Mouse (Mus musculus) cerebellum, adult 9-10 months (tissue): Measurements from ENCODE around the gene Nwd2.

ENCODE experiments used
- DNase-seq: peaks from one replicate; pipeline ENCODE4 v3.0.0; 2022

Nwd2 gene

GRCm38 (mm10) chr5:63765886-63766285 is 117.0 kb downstream of the Nwd2 start:
- DNase-seq: no peak

DNA sequence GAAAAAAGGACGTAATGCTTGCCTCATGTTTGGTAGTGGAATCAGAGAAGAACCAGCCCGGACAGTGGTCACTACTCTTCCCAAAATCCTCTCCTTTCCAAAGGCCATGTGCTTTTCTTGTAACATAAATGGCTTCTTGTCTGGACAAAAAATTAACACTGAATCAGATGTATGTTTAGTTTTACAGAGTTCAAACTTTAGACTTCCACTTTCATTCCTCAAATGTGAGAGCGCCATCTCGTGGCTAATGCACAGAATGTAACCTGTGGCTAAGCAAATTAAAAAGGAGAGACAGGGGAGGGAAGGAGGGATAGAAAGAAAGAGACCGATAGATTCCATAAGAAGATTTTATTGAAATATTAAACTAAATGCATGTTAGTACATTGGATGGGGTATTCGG is 117.8 kb downstream of the Nwd2 start:
- DNase-seq: peak; percentile 7

GRCm38 (mm10) chr5:63767464-63767863 is 118.6 kb downstream of the Nwd2 start:
- no peak for DNase-seq

DNA sequence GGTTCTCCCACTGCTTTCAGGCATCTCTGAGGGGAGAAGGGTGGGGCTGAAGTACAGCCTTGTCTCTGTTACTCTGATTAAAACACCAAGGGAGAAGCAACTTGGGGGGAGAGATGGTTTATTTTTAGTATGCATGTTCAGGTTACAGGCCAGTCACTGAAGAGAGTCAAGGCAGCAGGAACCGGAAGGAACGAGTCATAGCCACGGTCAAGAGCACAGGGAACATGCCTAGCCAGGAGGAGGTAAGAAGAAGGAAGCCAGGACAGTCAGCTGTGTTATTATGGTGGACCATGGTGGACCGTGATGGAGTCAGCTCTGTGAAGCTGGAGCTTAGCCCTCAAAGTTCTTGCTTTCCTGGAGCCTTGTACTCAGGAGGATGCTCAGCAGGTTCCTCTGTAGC is 119.3 kb downstream of the Nwd2 start:
- DNase-seq: no peak

DNA sequence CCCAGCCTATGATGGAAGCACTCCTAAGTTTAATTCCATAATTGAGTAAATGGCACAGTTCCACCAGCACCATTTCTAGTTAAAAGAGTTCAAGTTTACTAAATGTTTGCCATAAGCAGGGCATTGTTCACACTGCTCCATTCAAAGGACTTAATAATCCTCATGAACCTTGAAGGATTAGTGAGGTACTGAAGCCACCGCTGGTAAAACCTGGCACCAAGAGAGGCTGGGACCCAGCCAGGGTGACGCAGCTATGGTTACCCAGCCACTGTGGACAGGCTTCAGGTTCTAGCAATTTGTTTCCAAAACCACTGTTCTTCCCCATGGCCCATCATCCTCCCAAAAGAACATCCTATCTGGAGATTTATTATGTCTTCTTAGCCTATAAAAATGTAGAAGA is 124.1 kb downstream of the Nwd2 start:
- no peak for DNase-seq

DNA sequence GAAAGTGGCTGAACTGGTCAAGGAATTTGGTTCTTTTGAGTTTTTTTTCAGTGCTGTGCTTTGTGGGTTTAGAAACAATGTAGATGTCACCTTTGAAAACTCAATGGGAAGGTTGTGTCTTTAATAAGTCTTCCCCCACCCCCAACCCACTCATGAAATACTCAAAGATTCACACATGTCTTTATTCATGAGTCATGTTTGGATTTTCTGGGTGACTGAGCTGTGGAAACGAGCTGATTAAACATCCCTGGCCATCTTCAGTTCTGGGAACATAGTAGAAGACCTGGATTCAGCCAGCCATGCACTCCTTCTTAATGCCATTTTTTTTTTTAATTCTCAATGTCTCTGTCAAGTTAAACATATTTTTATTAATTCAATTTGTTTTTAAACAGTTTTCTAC is 124.7 kb downstream of the Nwd2 start:
- no peak for DNase-seq

DNA sequence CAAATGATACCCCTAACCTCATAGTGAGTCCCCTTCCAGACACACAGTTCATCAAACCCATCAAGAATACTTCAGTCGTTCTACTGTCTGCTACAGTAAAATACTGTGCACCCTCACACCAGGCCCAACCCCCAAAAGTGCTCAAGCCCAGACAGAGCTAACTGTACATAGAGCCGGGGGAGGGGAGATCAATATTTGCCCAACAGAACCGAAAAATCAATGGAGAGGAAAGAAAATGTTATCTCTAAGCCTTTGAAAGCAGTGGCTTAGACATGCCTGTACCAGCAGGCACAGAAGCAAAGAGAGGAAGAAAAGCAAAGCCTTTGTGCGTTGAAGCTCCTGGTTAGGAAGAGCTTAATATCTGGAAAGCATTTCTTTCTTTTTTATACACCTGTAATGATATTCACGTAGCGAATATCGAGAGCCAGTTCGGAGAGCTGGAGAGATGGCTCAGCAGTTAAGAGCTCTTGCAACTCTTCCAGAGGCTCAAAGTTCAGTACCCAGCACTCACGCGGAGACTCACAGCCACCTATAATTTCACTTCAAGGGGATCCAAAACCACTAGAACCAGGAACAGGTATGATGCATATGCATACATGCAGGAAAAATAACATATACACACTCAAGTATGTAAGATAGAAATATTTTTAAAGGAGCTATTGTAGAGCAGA is 139.4 kb downstream of the Nwd2 start:
- DNase-seq: no peak

DNA sequence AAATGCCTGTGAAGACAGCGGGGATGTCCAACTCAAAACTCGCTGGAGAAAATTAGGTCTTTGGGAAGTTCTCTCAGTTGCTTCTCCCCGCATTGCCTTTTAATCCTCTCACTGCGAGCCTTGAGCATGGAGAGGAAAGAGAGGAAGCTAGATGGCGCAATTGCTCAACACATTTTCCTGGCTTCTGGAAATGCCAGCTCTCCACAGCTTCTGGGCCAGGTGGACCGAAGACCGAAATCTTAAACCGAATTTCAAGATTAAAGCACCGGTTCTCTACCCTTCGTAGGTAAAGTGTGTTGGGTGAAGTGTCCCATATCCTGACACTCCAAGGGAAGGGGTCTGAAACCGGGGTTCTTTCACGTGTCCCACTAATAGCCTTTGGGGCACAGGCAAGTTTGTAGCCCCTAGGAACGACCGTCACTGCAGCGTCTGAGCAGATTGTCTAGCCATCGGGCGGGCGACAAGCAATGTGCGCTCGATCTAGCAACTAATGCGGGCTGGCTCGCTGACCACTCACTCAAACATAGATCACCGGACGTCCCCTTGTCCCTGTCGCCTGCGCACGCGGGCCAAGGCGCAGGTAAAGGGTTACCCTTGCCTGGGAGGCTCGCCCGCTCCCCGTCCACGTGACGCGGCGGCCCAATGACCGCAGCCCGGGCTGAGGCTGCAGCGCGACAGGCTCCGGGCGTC is 163.1 kb downstream of the Nwd2 start, which contains the start of gene 0610040J01Rik:
0610040J01Rik (plus strand) TSS at position 545 of the 690 bp plus-strand sequence.
- DNase-seq: peak; percentile 11

GRCm38 (mm10) chr5:63812509-63812865 is 163.6 kb downstream of the Nwd2 start:
- no peak for DNase-seq

DNA sequence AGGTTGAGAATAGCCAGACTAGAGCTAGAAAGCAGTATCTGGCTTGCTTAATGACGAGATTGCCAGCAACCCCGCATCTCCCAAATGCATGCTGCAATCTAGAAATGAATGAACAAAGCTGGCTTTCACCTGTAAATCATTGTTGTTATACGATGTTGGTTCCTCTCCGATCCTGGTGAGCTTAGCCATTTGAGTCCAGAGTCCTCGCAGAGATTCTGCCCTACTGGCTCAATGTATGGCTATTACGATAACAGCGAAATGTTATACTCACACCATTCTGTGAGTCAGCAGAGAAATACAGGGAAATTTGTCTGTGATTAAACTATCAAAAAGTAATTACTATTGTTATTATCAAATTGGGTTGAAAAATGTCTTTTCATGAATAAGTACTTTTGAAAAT is 167.7 kb downstream of the Nwd2 start:
- DNase-seq: no peak

DNA sequence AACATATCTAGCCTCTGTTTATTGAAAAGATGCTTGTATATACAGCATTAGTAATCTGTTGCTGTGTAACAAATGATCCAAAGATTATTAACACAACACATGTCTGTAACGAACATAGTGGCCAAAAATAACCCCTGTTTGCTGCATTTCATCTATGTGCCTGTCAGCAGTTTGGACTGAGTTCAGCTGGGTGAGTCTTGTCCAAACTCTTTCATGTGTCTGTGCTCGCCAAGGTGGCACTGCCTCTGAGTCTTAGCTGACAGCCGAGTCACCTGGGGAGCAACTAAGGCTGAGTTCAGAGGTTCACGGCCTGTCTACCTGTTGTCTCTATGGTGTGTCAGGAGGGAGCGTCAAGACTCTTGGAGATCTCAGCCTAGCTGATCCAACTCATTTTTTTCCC is 168.4 kb downstream of the Nwd2 start:
- no peak for DNase-seq

- DNase-seq: no peak
These were observed 170.1 kb downstream of the Nwd2 start for GRCm38 (mm10) chr5:63818975-63819374.

- no peak for DNase-seq
These were observed 170.6 kb downstream of the Nwd2 start for GRCm38 (mm10) chr5:63819519-63819918.

- no peak for DNase-seq
These were observed 172.3 kb downstream of the Nwd2 start for GRCm38 (mm10) chr5:63821176-63821575.

DNA sequence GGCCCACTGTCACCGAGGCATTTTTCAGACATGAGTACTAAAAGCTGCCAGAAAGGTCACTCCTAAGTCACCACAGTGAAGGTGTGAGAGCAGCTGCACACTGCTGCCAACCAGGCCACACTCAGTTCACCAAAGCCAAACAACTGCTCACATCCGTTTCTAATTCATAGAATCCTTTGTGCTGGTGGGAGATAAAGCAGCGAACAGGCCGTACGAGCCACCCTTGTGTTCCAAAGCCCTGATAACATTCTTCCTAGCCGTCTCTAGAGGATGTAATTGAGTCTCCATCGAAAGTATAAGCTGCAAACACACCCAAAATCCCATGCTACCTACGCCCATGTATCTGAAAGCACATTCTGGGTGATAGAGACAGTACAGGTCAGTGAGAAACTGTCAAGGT is 173.0 kb downstream of the Nwd2 start:
- DNase-seq: no peak

- DNase-seq: no peak
These were observed 174.7 kb downstream of the Nwd2 start for GRCm38 (mm10) chr5:63823362-63824332.

- no peak for DNase-seq
These were observed 175.9 kb downstream of the Nwd2 start for GRCm38 (mm10) chr5:63824599-63825350.

DNA sequence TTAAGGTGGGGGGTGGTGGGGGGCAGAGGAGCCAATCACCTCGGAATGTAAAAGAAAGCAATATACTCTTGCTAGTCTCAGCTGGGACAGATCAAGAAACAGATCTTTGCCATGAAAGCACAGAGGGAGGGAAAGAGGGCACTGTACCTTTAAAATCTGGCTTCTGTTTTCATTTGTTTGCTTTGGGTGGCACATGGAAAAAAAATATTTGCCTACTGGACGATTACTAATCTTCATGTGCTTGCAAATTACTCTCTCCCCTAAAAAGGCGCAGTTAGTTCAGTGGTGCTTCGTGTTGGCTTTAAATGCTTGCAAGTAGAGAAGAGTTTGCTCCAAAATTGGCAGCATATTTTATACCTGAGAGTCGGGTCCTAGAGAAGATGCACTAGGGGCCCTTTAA is 177.0 kb downstream of the Nwd2 start:
- no peak for DNase-seq

DNA sequence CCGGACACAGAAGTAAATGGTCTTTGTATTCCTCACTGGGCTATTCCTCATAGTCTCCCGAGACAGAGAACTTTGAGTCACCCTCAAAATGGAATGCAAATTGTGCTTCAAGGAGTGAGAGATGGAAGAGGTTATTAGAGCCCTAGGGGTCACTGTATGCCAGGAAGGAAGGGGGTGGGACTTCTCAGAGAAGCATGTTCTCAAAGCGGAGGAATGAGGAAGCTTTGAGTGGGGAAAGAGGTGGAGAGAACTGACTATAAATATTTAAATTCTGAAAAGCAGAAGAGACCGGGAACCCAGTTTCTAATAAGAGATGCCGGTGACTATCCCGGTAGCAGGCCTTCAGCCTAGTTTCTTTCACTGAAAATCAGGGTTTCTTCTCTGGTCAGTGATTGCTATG is 178.1 kb downstream of the Nwd2 start:
- no peak for DNase-seq

- DNase-seq: no peak
These were observed 178.6 kb downstream of the Nwd2 start for GRCm38 (mm10) chr5:63827415-63828053.

- DNase-seq: no peak
These were observed 179.7 kb downstream of the Nwd2 start for GRCm38 (mm10) chr5:63828380-63829185.
